12 mouse cellular contexts compared by ENCODE assay signal in the genomic region with DNA sequence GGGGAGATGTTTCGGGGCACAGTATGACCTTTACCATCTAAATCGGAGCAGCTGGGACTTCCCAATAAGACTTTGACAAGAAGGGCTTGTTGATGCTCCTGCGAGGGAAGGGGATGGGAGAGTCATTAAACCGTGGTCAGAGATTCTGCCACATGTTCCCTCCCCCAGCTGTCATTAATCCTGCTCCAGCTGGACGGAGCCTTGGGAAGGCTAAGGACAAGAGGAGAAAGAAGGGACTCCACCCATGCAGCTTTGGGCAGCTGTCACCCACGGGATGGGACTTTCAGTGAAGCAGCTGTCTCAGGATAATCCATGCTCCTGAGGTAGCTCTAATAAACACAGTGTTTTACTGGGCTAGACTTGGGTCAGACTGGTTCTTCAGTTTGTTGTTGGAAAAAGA.
DNase-seq lines count a peak whose midpoint lies in the region; ATAC-seq lines count a peak whose summit lies in the region.
"Had no signal": no experiment of that assay in that cellular context is flagged by ENCODE, and none has a peak within 500 bp of the region (broad histone marks: within the 10 kb centered on the region; RNA-seq: fewer than 3 reads in every experiment).

No protein-coding gene starts in this region.

- H3K4me2 ChIP-seq in hindbrain, embryonic 12.5 days (replicated peaks), result no peak overlapping the region
- H3K4me2 ChIP-seq in embryonic facial prominence, embryonic 14.5 days (ENCODE audit: low read depth, low read length), result no peak overlapping the region
- no peak overlapping the region for H3K4me2 ChIP-seq in kidney, embryonic 15.5 days

- 46% methylated on average over 6 of the region's 6 CpGs for WGBS in hindbrain, embryonic 10.5 days
- WGBS in hindbrain, embryonic 12.5 days, result 36% methylated on average over 6 of the region's 6 CpGs
- WGBS in embryonic facial prominence, embryonic 14.5 days, result 48% methylated on average over 6 of the region's 6 CpGs
- WGBS in kidney, embryonic 15.5 days, result 16% methylated on average over 6 of the region's 6 CpGs

- no peak overlapping the region for H3K9ac ChIP-seq in hindbrain, embryonic 12.5 days
- no peak overlapping the region for H3K9ac ChIP-seq in embryonic facial prominence, embryonic 14.5 days (ENCODE audit: low read depth, low read length)
- H3K9ac ChIP-seq in kidney, embryonic 15.5 days, result no peak overlapping the region

- peak overlapping the region; percentile 35 for H3K27ac ChIP-seq in hindbrain, embryonic 10.5 days
- no peak overlapping the region for H3K27ac ChIP-seq in hindbrain, embryonic 12.5 days
- no peak overlapping the region for H3K27ac ChIP-seq in embryonic facial prominence, embryonic 14.5 days (replicated peaks; ENCODE audit: low read depth, low read length)
- peak overlapping the region; percentile 76; the same call in 1 of the 2 replicates for H3K27ac ChIP-seq in kidney, embryonic 15.5 days

- peaks cover 3% of the 10 kb centered on the region; the same call in 1 of the 2 replicates for H3K9me3 ChIP-seq in hindbrain, embryonic 10.5 days
- no peaks in the 10 kb centered on the region for H3K9me3 ChIP-seq in hindbrain, embryonic 12.5 days (replicated peaks)
- 0 out of 2 replicates have a peak, but pooled peaks cover 5% of the 10 kb centered on the region for H3K9me3 ChIP-seq in embryonic facial prominence, embryonic 14.5 days (ENCODE audit: control insufficient read depth, low read length)
- no peaks in the 10 kb centered on the region for H3K9me3 ChIP-seq in kidney, embryonic 15.5 days (replicated peaks)

- H3K36me3 ChIP-seq in hindbrain, embryonic 10.5 days, result peaks cover 7% of the 10 kb centered on the region
- H3K36me3 ChIP-seq in hindbrain, embryonic 12.5 days, result no peaks in the 10 kb centered on the region
- H3K36me3 ChIP-seq in embryonic facial prominence, embryonic 14.5 days (ENCODE audit: control insufficient read depth, insufficient read depth, low read length), result no peaks in the 10 kb centered on the region
- peaks cover 7% of the 10 kb centered on the region for H3K36me3 ChIP-seq in kidney, embryonic 15.5 days

- no peak for DNase-seq in hindbrain, embryonic 10.5 days (ENCODE audit: low spot score)
- DNase-seq in embryonic facial prominence, embryonic 14.5 days (ENCODE audit: low spot score), result peak; percentile 77
- DNase-seq in mesoderm, embryonic 11.5 days (ENCODE audit: low read depth, low spot score), result peak; percentile 63
- no peak for DNase-seq in left cerebral cortex, postnatal 25 days (ENCODE audit: low spot score in 2 of 2)
- no peak for DNase-seq in adrenal gland, adult 2 months
- DNase-seq: adrenal gland, postnatal 25 days; cerebellum, adult 2 months; left cerebral cortex, postnatal 4 days had no signal

- no peak overlapping the region for H3K4me3 ChIP-seq in hindbrain, embryonic 10.5 days
- H3K4me3 ChIP-seq in hindbrain, embryonic 12.5 days, result no peak overlapping the region
- H3K4me3 ChIP-seq in embryonic facial prominence, embryonic 14.5 days (ENCODE audit: low read depth, low read length), result no peak overlapping the region
- H3K4me3 ChIP-seq in kidney, embryonic 15.5 days (replicated peaks), result no peak overlapping the region

- H3K27me3 ChIP-seq in hindbrain, embryonic 10.5 days (ENCODE audit: insufficient read depth, poor library complexity, severe bottlenecking), result no peaks in the 10 kb centered on the region
- no peaks in the 10 kb centered on the region for H3K27me3 ChIP-seq in hindbrain, embryonic 12.5 days
- no peaks in the 10 kb centered on the region for H3K27me3 ChIP-seq in embryonic facial prominence, embryonic 14.5 days (replicated peaks; ENCODE audit: control insufficient read depth, insufficient read depth, low read length)
- H3K27me3 ChIP-seq in kidney, embryonic 15.5 days, result no peaks in the 10 kb centered on the region

- intact Hi-C loops in left cerebral cortex, postnatal 25 days (cut with DNase I), result no loop called here

- ATAC-seq in hindbrain, embryonic 12.5 days (ENCODE audit: low FRiP score), result no peak
- peak; percentile 74 for ATAC-seq in embryonic facial prominence, embryonic 14.5 days (ENCODE audit: low read depth)
- ATAC-seq in kidney, embryonic 15.5 days (replicated peaks; ENCODE audit: low FRiP score), result peak; percentile 84
- no peak for ATAC-seq in inflammation-experienced regulatory T-cells, adult 6 months
- ATAC-seq: CD4-positive, CD25-positive, alpha-beta regulatory T cell, adult 4 months had no signal

- peaks cover 21% of the 10 kb centered on the region for H3K4me1 ChIP-seq in hindbrain, embryonic 10.5 days (replicated peaks)
- peaks cover 7% of the 10 kb centered on the region; the same call in 1 of the 2 replicates for H3K4me1 ChIP-seq in hindbrain, embryonic 12.5 days
- peaks cover 7% of the 10 kb centered on the region; the same call in 1 of the 2 replicates for H3K4me1 ChIP-seq in embryonic facial prominence, embryonic 14.5 days (ENCODE audit: control insufficient read depth, insufficient read depth, low read length)
- H3K4me1 ChIP-seq in kidney, embryonic 15.5 days, result peaks cover 47% of the 10 kb centered on the region

Comparison
In these comparisons a context has a peak if more than half of its experiments do, and no peak if none do; other contexts are left out.
1. H3K27ac ChIP-seq: peak in hindbrain, embryonic 10.5 days (single experiment) and kidney, embryonic 15.5 days (single experiment); none in hindbrain, embryonic 12.5 days (single experiment) and embryonic facial prominence, embryonic 14.5 days (single experiment).
2. DNase-seq: peak in embryonic facial prominence, embryonic 14.5 days (single experiment) and mesoderm, embryonic 11.5 days (single experiment); none in hindbrain, embryonic 10.5 days (single experiment), left cerebral cortex, postnatal 25 days (0 of 2) and adrenal gland, adult 2 months (single experiment).
3. ATAC-seq: peak in embryonic facial prominence, embryonic 14.5 days (single experiment) and kidney, embryonic 15.5 days (single experiment); none in hindbrain, embryonic 12.5 days (single experiment) and inflammation-experienced regulatory T-cells, adult 6 months (single experiment).